Mouse (Mus musculus): ENCODE results near the gene Tmem30c. TPM values are rescaled to one million over a fixed set of nuclear protein-coding genes. Genes with fewer than 3 reads are reported as not detected.

The Tmem30c gene
- polyA plus RNA-seq, 1 experiment, result not detected

GRCm38 (mm10) chr16:57220361-57220760, 72.3 kb downstream of the Tmem30c start:
- no peak overlapping the region for H3K4me3 ChIP-seq (ENCODE audit: insufficient read depth, low read depth, low read length)
- 74% methylated on average over 6 of the region's 6 CpGs for WGBS
- TF ChIP-seq CTCF (IDR thresholded peaks at IDR 0.05; ENCODE audit: insufficient read depth, low read depth, low read length), result no peak
- no peak for TF ChIP-seq POLR2A (IDR thresholded peaks at IDR 0.05; ENCODE audit: insufficient read depth, low read depth, low read length)

More at GRCm38 (mm10) chr16:57220361-57220760, 72.3 kb downstream of the Tmem30c start:
- Histone ChIP-seq H3K27ac (ENCODE audit: insufficient read depth, low read depth, low read length) (no peak overlapping the region), H3K4me1 (ENCODE audit: control insufficient read depth, insufficient read depth, low read length) (peaks cover 4% of the 10 kb centered on the region; the same call in 1 of the 2 replicates)

Other genes with a start within 250 kb of the Tmem30c start
- gene Tmem45a2, start 221.5 kb downstream of the Tmem30c start, polyA plus RNA-seq (2012; ENCODE audit: insufficient read depth, insufficient read length, low replicate concordance, missing spikeins), result not detected in 2 replicates
- gene Tomm70a, start 171.2 kb downstream of the Tmem30c start, polyA plus RNA-seq (2012; ENCODE audit: insufficient read depth, insufficient read length, low replicate concordance, missing spikeins), result 102 TPM in 1 of 2 replicates, not detected in the other
- gene Nit2, start 125.5 kb downstream of the Tmem30c start, polyA plus RNA-seq (2012; ENCODE audit: insufficient read depth, insufficient read length, low replicate concordance, missing spikeins), result not detected in 2 replicates
- gene Tbc1d23, start 61.4 kb downstream of the Tmem30c start, polyA plus RNA-seq (2012; ENCODE audit: insufficient read depth, insufficient read length, low replicate concordance, missing spikeins), result not detected in 2 replicates
- gene Filip1l, start 60.2 kb upstream of the Tmem30c start, polyA plus RNA-seq (2012; ENCODE audit: insufficient read depth, insufficient read length, low replicate concordance, missing spikeins), result not detected in 2 replicates

All from olfactory bulb, adult 2 months (tissue).